Mouse (Mus musculus): Measurements from ENCODE around the gene Ggn. TPM values are rescaled to one million over a fixed set of nuclear protein-coding genes. Genes with fewer than 3 reads are reported as not detected.
"Not testable (repeated sequence)": the region's sequence is repeated elsewhere in the genome, so short reads cannot be mapped to it uniquely, and the experiment has no call there.

Gene Ggn
- polyA plus RNA-seq, 1 experiment from 2014 or later = 0.36 TPM

DNA sequence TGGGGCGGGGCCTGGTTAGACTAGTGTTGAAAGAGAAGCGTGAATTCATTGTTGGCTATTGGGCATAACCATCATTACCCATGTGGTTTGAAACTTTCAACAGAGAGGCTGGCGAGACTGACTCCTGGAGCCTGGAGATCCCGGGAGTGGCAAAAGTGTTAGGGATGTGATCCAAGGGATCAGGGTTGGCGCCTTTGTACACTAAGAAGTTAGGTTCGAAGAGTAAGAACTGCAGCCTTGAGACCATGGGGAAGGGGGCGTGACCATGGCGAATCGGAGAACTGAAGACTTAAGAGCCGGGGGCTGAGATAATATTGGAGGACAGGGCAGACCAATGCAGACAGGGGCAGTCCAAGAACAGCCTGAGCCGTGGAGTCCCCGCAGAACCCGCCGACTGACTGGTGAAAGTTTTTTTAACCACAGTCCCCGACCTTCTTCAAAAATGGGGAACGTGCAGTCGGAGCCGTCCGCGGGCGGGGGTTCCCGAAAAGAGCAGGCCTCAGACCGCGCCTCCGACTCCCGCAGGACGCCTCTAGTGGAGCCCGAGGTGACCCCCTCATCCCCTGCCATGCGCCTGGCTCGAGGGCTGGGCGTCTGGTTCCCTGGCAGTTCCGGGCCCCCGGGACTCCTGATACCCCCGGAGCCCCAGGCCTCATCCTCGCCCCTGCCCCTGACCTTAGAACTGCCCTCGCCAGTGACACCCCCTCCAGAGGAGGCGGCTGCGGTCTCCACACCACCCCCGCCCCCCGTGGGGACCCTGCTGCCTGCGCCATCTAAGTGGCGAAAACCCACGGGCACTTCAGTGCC lies 948 bp downstream of the Ggn start:
- Histone ChIP-seq H3K4me2 (ENCODE audit: low read length) (peak overlapping the region; percentile 76), H3K27me3 (replicated peaks; ENCODE audit: control insufficient read depth, insufficient read depth, low read length) (peaks cover 30% of the 10 kb centered on the region), H3K4me1 (ENCODE audit: control insufficient read depth, insufficient read depth, low read depth, low read length) (peaks cover 27% of the 10 kb centered on the region), H3K27ac (ENCODE audit: low read depth, low read length) (no peak overlapping the region), H3K9ac (ENCODE audit: low read depth, low read length) (peak overlapping the region; percentile 33), H3K9me3 (ENCODE audit: control insufficient read depth, low read length) (no peaks in the 10 kb centered on the region), H3K36me3 (ENCODE audit: control insufficient read depth, insufficient read depth, low read length) (peaks cover 23% of the 10 kb centered on the region), H3K4me3 (ENCODE audit: low read length) (peak overlapping the region; percentile 80)
- WGBS = 1% methylated on average over 41 of the region's 43 CpGs
- ATAC-seq = no peak

DNA sequence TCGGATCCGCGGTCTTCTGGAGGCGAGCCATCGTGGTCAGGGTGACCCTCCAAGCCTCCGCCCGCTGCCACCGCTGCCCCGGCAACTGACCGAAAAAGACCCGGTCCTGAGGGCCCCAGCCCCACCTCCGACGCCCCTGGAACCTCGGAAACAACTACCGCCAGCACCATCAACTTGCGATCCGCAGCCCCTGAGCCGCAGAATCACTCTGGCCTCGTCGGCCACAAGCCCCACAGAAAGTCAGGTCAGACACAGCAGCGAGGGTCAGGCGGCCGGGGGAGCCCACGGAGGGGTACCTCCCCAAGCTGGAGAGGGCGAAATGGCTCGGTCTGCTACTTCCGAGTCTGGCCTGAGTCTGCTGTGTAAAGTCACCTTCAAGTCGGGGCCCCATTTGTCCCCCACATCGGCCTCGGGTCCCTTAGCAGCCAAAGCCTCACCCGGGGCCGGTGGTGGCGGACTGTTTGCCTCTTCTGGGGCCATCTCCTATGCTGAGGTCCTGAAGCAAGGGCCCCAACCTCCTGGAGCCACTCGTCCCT lies 1.6 kb downstream of the Ggn start:
- Histone ChIP-seq H3K27ac (ENCODE audit: low read depth, low read length) (no peak overlapping the region), H3K36me3 (ENCODE audit: control insufficient read depth, insufficient read depth, low read length) (peaks cover 28% of the 10 kb centered on the region), H3K9ac (ENCODE audit: low read depth, low read length) (peak overlapping the region; percentile 33), H3K4me3 (ENCODE audit: low read length) (peak overlapping the region; percentile 80), H3K4me2 (ENCODE audit: low read length) (peak overlapping the region; percentile 76), H3K27me3 (replicated peaks; ENCODE audit: control insufficient read depth, insufficient read depth, low read length) (peaks cover 30% of the 10 kb centered on the region), H3K4me1 (ENCODE audit: control insufficient read depth, insufficient read depth, low read depth, low read length) (peaks cover 27% of the 10 kb centered on the region), H3K9me3 (ENCODE audit: control insufficient read depth, low read length) (no peaks in the 10 kb centered on the region)
- 6% methylated on average over 33 of the region's 34 CpGs for WGBS
- ATAC-seq = no peak

DNA sequence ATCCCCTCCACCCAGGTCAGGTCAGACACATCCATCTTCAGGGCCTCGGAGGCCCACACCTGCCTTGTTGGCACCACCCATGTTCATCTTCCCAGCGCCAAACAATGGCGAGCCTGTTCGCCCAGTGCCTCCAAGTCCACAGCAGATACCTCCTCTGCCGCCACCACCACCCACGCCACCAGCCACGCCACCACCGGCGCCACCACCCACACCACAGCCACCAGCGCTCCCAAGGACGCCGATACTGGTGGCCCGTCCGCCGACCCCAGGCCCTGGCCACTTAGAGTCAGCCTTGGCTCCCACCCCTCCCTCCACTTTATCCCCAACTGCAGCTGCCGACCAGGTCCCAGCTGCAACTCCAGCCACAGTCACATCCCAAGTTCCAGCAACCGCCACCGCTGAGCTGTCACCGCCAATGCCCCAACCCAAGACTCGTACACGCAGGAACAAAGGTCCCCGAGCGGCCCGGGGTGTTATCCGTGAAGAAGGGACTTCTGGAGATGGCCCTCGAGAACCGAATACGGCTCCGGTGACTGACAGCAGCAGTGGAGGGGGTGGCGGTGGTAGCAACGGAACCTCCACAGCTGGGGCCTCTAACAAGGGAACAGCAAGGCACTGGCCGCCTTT lies 2.5 kb downstream of the Ggn start:
- no peak for ATAC-seq
- Histone ChIP-seq H3K27ac (ENCODE audit: low read depth, low read length) (no peak overlapping the region), H3K9me3 (ENCODE audit: control insufficient read depth, low read length) (no peaks in the 10 kb centered on the region), H3K4me3 (ENCODE audit: low read length) (no peak overlapping the region), H3K9ac (ENCODE audit: low read depth, low read length) (no peak overlapping the region), H3K4me1 (ENCODE audit: control insufficient read depth, insufficient read depth, low read depth, low read length) (peaks cover 27% of the 10 kb centered on the region), H3K27me3 (replicated peaks; ENCODE audit: control insufficient read depth, insufficient read depth, low read length) (peaks cover 30% of the 10 kb centered on the region), H3K4me2 (ENCODE audit: low read length) (no peak overlapping the region), H3K36me3 (ENCODE audit: control insufficient read depth, insufficient read depth, low read length) (peaks cover 28% of the 10 kb centered on the region)
- WGBS = 27% methylated on average over 31 of the region's 32 CpGs

DNA sequence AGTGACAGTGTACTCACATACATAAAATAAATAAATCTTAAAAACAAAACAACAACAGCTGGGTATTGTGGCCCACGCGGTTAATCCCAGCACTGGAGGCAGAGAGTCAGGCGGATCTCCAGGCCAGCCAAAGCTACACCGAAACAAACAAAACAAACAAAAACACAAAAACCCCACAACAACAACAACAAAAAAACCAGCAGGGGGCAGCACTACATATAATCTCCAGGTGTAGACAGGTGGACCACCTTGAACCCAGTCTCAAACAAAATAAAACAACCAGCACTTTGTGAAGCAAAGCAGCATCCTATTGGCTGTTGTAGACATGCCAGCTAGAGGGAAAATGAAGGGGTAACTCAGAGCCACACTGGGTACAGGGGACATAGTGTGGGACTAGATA lies 8.1 kb downstream of the Ggn start:
- Histone ChIP-seq H3K4me3 (ENCODE audit: low read length) (no peak overlapping the region), H3K27ac (ENCODE audit: low read depth, low read length) (no peak overlapping the region), H3K9me3 (ENCODE audit: control insufficient read depth, low read length) (no peaks in the 10 kb centered on the region), H3K4me2 (ENCODE audit: low read length) (no peak overlapping the region), H3K36me3 (ENCODE audit: control insufficient read depth, insufficient read depth, low read length) (peaks cover 28% of the 10 kb centered on the region), H3K4me1 (ENCODE audit: control insufficient read depth, insufficient read depth, low read depth, low read length) (peaks cover 17% of the 10 kb centered on the region), H3K27me3 (replicated peaks; ENCODE audit: control insufficient read depth, insufficient read depth, low read length) (peaks cover 15% of the 10 kb centered on the region), H3K9ac (ENCODE audit: low read depth, low read length) (no peak overlapping the region)
- ATAC-seq = no peak
- WGBS = 94% methylated on average over 4 of the region's 4 CpGs

DNA sequence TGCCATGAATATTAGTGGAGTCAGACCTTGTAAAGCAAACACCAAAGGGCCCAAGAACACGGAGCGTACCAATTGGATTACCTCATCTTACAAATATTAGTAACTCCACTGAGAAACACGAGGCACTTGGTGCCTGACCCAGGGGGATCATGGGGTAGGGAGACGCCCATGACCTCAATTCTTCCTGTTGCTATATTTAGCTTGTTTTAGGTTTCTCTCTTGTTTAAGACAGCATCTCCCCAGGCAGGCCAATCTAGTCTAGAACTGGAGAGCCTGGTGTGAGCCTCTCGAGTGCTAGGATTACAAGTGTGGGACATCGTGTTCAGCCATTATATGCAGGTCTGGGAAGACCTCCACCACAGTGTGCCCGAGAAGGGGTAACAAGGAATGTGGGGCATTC lies 9.3 kb downstream of the Ggn start:
- peaks cover 16% of the 10 kb centered on the region for H3K36me3 ChIP-seq (ENCODE audit: control insufficient read depth, insufficient read depth, low read length)
- WGBS = 59% methylated on average over 7 of the region's 7 CpGs

DNA sequence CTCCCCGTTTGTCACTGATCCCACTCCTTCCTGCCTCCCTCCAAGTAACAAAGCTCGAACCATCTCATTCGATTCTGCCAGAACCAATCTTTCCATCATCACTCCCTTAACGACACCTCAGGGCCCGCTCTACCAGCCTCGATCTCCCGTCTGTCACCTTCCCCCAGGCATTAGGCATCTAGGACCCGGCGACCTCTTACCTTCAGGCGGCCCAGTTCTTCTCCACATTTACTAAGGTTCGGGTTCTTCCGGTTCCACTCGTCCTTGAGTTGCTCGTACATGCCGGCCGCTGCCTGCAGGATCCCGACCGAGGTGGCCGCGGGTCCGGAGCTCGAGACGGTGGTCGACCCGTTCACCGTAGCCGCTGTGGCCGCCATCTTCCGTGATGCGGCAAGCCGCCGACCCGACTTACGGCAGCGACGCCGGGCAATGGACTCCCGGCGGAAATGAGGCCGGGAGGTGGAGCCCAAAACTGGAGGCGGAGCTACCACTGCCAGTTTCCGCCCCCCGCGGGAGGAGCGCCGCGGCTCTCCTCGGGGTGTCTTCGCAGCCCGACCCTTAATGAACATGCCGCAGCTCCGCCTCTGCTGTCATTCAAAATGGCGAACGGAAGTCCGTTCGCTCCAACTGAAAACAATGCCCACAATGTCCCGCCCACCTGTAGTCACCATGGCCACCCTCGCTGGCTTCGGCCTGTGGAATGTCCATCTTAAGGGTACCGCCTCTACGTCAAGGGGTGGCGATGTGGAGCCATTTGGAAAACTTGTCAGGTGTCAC lies 10.3 kb downstream of the Ggn start, which contains the start of gene Psmd8:
Psmd8 (minus strand) TSS at position 625 of the 777 bp plus-strand sequence.
- no peaks in the 10 kb centered on the region for H3K9me3 ChIP-seq (ENCODE audit: control insufficient read depth, low read length)
- WGBS = under 1% methylated on average over 62 of the region's 62 CpGs
- peaks cover under 1% of the 10 kb centered on the region; the same call in 1 of the 2 replicates for H3K27me3 ChIP-seq (replicated peaks; ENCODE audit: control insufficient read depth, insufficient read depth, low read length)
- H3K27ac ChIP-seq (ENCODE audit: low read depth, low read length) = peak within 1 kb of the TSS; percentile 83
- peak; percentile 97 for ATAC-seq
- peak within 1 kb of the TSS; percentile 90 for H3K4me2 ChIP-seq (ENCODE audit: low read length)
- peaks cover 17% of the 10 kb centered on the region for H3K4me1 ChIP-seq (ENCODE audit: control insufficient read depth, insufficient read depth, low read depth, low read length)
- H3K9ac ChIP-seq (ENCODE audit: low read depth, low read length) = peak within 1 kb of the TSS; percentile 81
- peaks cover 11% of the 10 kb centered on the region for H3K36me3 ChIP-seq (ENCODE audit: control insufficient read depth, insufficient read depth, low read length)
- H3K4me3 ChIP-seq (ENCODE audit: low read length) = peak within 1 kb of the TSS; percentile 74

More for the DNA sequence above, 9.3 kb downstream of the Ggn start:
- Histone ChIP-seq H3K4me3 (ENCODE audit: low read length) (peak overlapping the region; percentile 74), H3K9me3 (ENCODE audit: control insufficient read depth, low read length) (no peaks in the 10 kb centered on the region), H3K27ac (ENCODE audit: low read depth, low read length) (no peak overlapping the region), H3K27me3 (replicated peaks; ENCODE audit: control insufficient read depth, insufficient read depth, low read length) (peaks cover 6% of the 10 kb centered on the region; the same call in 1 of the 2 replicates), H3K4me1 (ENCODE audit: control insufficient read depth, insufficient read depth, low read depth, low read length) (peaks cover 17% of the 10 kb centered on the region), H3K9ac (ENCODE audit: low read depth, low read length) (peak overlapping the region; percentile 81), H3K4me2 (ENCODE audit: low read length) (peak overlapping the region; percentile 90)
- no peak for ATAC-seq

DNA sequence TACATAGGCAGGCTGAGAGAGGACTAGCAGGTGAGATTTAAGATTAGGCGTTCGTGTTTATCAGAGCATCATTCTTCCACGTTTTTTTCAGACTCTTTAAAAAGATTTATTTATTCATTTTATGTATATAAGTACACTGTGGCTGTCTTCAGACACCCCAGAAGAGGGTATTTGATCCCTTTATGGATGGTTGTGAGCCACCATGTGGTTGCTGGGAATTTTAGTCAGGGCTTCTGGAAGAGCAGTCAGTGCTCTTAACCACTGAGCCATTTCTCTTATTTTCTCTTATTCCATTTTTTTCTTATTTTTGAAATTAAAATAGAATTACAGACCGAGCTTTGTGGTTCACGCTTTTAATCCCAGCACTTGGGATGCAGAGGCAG lies 10.8 kb downstream of the Ggn start:
- 41% methylated on average over 5 of the region's 5 CpGs for WGBS
- 0 out of 2 replicates have a peak overlapping the region, but pooled peaks have one; percentile 20 for H3K9ac ChIP-seq (ENCODE audit: low read depth, low read length)
- no peaks in the 10 kb centered on the region for H3K27me3 ChIP-seq (replicated peaks; ENCODE audit: control insufficient read depth, insufficient read depth, low read length)
- H3K4me1 ChIP-seq (ENCODE audit: control insufficient read depth, insufficient read depth, low read depth, low read length) = peaks cover 17% of the 10 kb centered on the region
- H3K4me2 ChIP-seq (ENCODE audit: low read length) = peak overlapping the region; percentile 58
- H3K36me3 ChIP-seq (ENCODE audit: control insufficient read depth, insufficient read depth, low read length) = peaks cover 6% of the 10 kb centered on the region
- peak overlapping the region; percentile 61; the same call in 1 of the 2 replicates for H3K27ac ChIP-seq (ENCODE audit: low read depth, low read length)
- H3K4me3 ChIP-seq (ENCODE audit: low read length) = peak overlapping the region; percentile 74
- H3K9me3 ChIP-seq (ENCODE audit: control insufficient read depth, low read length) = no peaks in the 10 kb centered on the region
- ATAC-seq = no peak; the same call in 1 of the 2 replicates

DNA sequence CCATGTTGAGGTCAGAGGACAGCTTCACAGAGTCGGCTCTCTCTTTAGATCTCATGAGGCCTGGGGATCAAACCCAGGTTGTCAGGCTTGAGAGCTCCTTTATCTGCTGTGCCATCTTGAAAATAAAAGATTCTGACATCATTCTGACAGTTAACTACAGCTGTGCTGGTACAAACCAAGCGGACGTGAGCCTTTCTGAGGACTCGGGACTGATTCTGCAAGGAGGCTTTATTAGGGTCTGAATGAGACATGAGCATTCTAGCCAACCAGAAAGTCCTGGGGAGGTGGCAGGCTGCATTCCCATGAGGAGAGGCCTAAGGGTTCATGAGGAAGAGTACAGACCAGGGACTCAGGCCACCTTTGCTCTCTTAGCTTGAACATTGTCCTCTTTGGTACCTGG lies 11.3 kb downstream of the Ggn start:
- not testable (repeated sequence) for H3K4me3 ChIP-seq (ENCODE audit: low read length); ATAC-seq; H3K27ac ChIP-seq (ENCODE audit: low read depth, low read length); H3K27me3 ChIP-seq (replicated peaks; ENCODE audit: control insufficient read depth, insufficient read depth, low read length); H3K36me3 ChIP-seq (ENCODE audit: control insufficient read depth, insufficient read depth, low read length); H3K9me3 ChIP-seq (ENCODE audit: control insufficient read depth, low read length); H3K9ac ChIP-seq (ENCODE audit: low read depth, low read length); H3K4me2 ChIP-seq (ENCODE audit: low read length)
- peaks cover 17% of the 10 kb centered on the region for H3K4me1 ChIP-seq (ENCODE audit: control insufficient read depth, insufficient read depth, low read depth, low read length)
- 83% methylated on average over 4 of the region's 4 CpGs for WGBS
